Mouse (Mus musculus) neural tube, embryonic 11.5 days (tissue): ENCODE measurements at regions not wholly inside any gene's neighbourhood (a gene's known extent, or its start where the extent isn't known, plus 50 kb on each side); places are given as distances from the start of the nearest gene placed in this dataset.

ENCODE experiments used
- ATAC-seq: fragments of 200-750 bp; cut with Nextera tagmentation; 2 replicates; pipeline ENCODE4 v1.8.0; 2017; ENCODE audit warnings: moderate number of reproducible peaks, mild to moderate bottlenecking, moderate TSS enrichment, moderate library complexity; ENCODE audit not compliant: insufficient read depth, low FRiP score, low TSS enrichment
- DNase-seq: peaks from one replicate; pipeline ENCODE4 v3.0.0-alpha.2; 2015; ENCODE audit warnings: low spot score
- H3K27ac ChIP-seq: fragments of 300-500 bp; sonication (generic); 2 replicates; pipeline ENCODE4 v1.5.1; 2014; ENCODE audit warnings: low read depth, mild to moderate bottlenecking, low read length
- H3K27me3 ChIP-seq: fragments of 300-500 bp; sonication (generic); 2 replicates; pipeline ENCODE4 v1.6.1; 2014; ENCODE audit warnings: mild to moderate bottlenecking, low read length, mixed read lengths; ENCODE audit not compliant: control insufficient read depth, insufficient read depth
- H3K36me3 ChIP-seq: fragments of 300-500 bp; sonication (generic); 2 replicates; pipeline ENCODE4 v1.6.1; 2014; ENCODE audit warnings: mild to moderate bottlenecking, low read length, moderate library complexity, mixed read lengths; ENCODE audit not compliant: control insufficient read depth, insufficient read depth
- H3K4me1 ChIP-seq: fragments of 300-500 bp; sonication (generic); 2 replicates; pipeline ENCODE4 v1.6.1; 2014; ENCODE audit warnings: low read length, mixed read lengths; ENCODE audit not compliant: control insufficient read depth, insufficient read depth
- H3K4me2 ChIP-seq: fragments of 300-500 bp; sonication (generic); 2 replicates; pipeline ENCODE4 v1.6.1; 2014; ENCODE audit warnings: low read depth, mild to moderate bottlenecking, moderate library complexity
- H3K4me3 ChIP-seq: fragments of 300-500 bp; sonication (generic); 2 replicates; pipeline ENCODE4 v1.5.1; 2014; ENCODE audit warnings: low read depth, low read length
- H3K9ac ChIP-seq: fragments of 300-500 bp; sonication (generic); 2 replicates; pipeline ENCODE4 v1.6.1; 2014; ENCODE audit warnings: mild to moderate bottlenecking, low read length
- H3K9me3 ChIP-seq: fragments of 300-500 bp; sonication (generic); 2 replicates; pipeline ENCODE4 v1.6.1; 2016; ENCODE audit warnings: low read length; ENCODE audit not compliant: control insufficient read depth
- WGBS: fragments of 180-500 bp; shearing (Covaris S2); extraction: QIAGEN DNeasy Blood & Tissue Kit; methylation state at CpG from one replicate; pipeline ENCODE4 v1.1.7; 2014; 5-methylcytosine and 5-hydroxymethylcytosine counted together

GRCm38 (mm10) chr11:19246390-19247114, 227.8 kb upstream of the Meis1 start:
- WGBS, result 85% methylated on average over 11 of the region's 11 CpGs
- no peaks in the 10 kb centered on the region for H3K27me3 ChIP-seq
- H3K36me3 ChIP-seq, result no peaks in the 10 kb centered on the region
- ATAC-seq, result no peak
- no peak for DNase-seq
- H3K4me3 ChIP-seq, result no peak overlapping the region
- H3K9me3 ChIP-seq, result no peaks in the 10 kb centered on the region
- no peaks in the 10 kb centered on the region for H3K4me1 ChIP-seq
- no peak overlapping the region for H3K27ac ChIP-seq
- H3K4me2 ChIP-seq, result no peak overlapping the region
- no peak overlapping the region for H3K9ac ChIP-seq

- Histone ChIP-seq H3K27me3 (no peaks in the 10 kb centered on the region), H3K36me3 (no peaks in the 10 kb centered on the region), H3K9me3 (no peaks in the 10 kb centered on the region), H3K9ac (no peak overlapping the region), H3K27ac (no peak overlapping the region), H3K4me2 (no peak overlapping the region), H3K4me1 (no peaks in the 10 kb centered on the region), H3K4me3 (no peak overlapping the region)
- ATAC-seq (no peak), DNase-seq (no peak)
- WGBS, result 86% methylated on average over 5 of the region's 5 CpGs
These were observed 234.8 kb upstream of the Meis1 start for GRCm38 (mm10) chr11:19253605-19254004.

- H3K27ac ChIP-seq, result no peak overlapping the region
- 56% methylated on average over 4 of the region's 4 CpGs for WGBS
- H3K36me3 ChIP-seq, result no peaks in the 10 kb centered on the region
- no peak overlapping the region for H3K9ac ChIP-seq
- H3K27me3 ChIP-seq, result no peaks in the 10 kb centered on the region
- no peaks in the 10 kb centered on the region for H3K9me3 ChIP-seq
- ATAC-seq, result no peak
- H3K4me1 ChIP-seq, result no peaks in the 10 kb centered on the region
- no peak overlapping the region for H3K4me2 ChIP-seq
- DNase-seq, result no peak
- no peak overlapping the region for H3K4me3 ChIP-seq
These were observed 235.4 kb upstream of the Meis1 start for GRCm38 (mm10) chr11:19254183-19254582.

GRCm38 (mm10) chr11:19257549-19257948, 238.8 kb upstream of the Meis1 start:
- Histone ChIP-seq H3K4me1 (no peaks in the 10 kb centered on the region), H3K27me3 (no peaks in the 10 kb centered on the region), H3K4me2 (no peak overlapping the region), H3K36me3 (no peaks in the 10 kb centered on the region), H3K27ac (no peak overlapping the region), H3K9ac (no peak overlapping the region), H3K9me3 (no peaks in the 10 kb centered on the region), H3K4me3 (no peak overlapping the region)
- no peak for ATAC-seq
- no peak for DNase-seq
- WGBS, result 84% methylated on average over 4 of the region's 4 CpGs

- Histone ChIP-seq H3K36me3 (no peaks in the 10 kb centered on the region), H3K4me3 (no peak overlapping the region), H3K4me1 (no peaks in the 10 kb centered on the region), H3K27me3 (no peaks in the 10 kb centered on the region), H3K4me2 (no peak overlapping the region), H3K27ac (no peak overlapping the region), H3K9ac (no peak overlapping the region), H3K9me3 (no peaks in the 10 kb centered on the region)
- DNase-seq (no peak), ATAC-seq (no peak)
- 89% methylated on average over 4 of the region's 4 CpGs for WGBS
These were observed 244.0 kb upstream of the Meis1 start for GRCm38 (mm10) chr11:19262832-19263231.

- Histone ChIP-seq H3K4me2 (no peak overlapping the region), H3K27ac (no peak overlapping the region), H3K4me1 (no peaks in the 10 kb centered on the region), H3K27me3 (no peaks in the 10 kb centered on the region), H3K4me3 (no peak overlapping the region), H3K9me3 (no peaks in the 10 kb centered on the region), H3K9ac (no peak overlapping the region), H3K36me3 (no peaks in the 10 kb centered on the region)
- 84% methylated on average over 18 of the region's 18 CpGs for WGBS
- DNase-seq, result no peak
- ATAC-seq, result no peak
These were observed 246.2 kb upstream of the Meis1 start for GRCm38 (mm10) chr11:19264798-19265671.

GRCm38 (mm10) chr11:19265672-19265972, 246.8 kb upstream of the Meis1 start:
- 71% methylated on average over 3 of the region's 3 CpGs for WGBS
- Histone ChIP-seq H3K9ac (no peak overlapping the region), H3K4me1 (no peaks in the 10 kb centered on the region), H3K4me3 (no peak overlapping the region), H3K4me2 (no peak overlapping the region), H3K27ac (no peak overlapping the region), H3K27me3 (no peaks in the 10 kb centered on the region), H3K36me3 (no peaks in the 10 kb centered on the region), H3K9me3 (no peaks in the 10 kb centered on the region)
- DNase-seq, result no peak
- ATAC-seq, result no peak

- H3K4me1 ChIP-seq, result no peaks in the 10 kb centered on the region
- H3K27me3 ChIP-seq, result no peaks in the 10 kb centered on the region
- WGBS, result 88% methylated on average over 6 of the region's 6 CpGs
- H3K9me3 ChIP-seq, result no peaks in the 10 kb centered on the region
- no peak overlapping the region for H3K4me3 ChIP-seq
- no peak for ATAC-seq
- H3K27ac ChIP-seq, result no peak overlapping the region
- no peak overlapping the region for H3K9ac ChIP-seq
- no peak overlapping the region for H3K4me2 ChIP-seq
- H3K36me3 ChIP-seq, result no peaks in the 10 kb centered on the region
- DNase-seq, result no peak
These were observed 272.2 kb upstream of the Meis1 start for GRCm38 (mm10) chr11:19290971-19291370.

- no peaks in the 10 kb centered on the region for H3K27me3 ChIP-seq
- ATAC-seq (no peak), DNase-seq (no peak)
- H3K36me3 ChIP-seq, result no peaks in the 10 kb centered on the region
- H3K9me3 ChIP-seq, result no peaks in the 10 kb centered on the region
- no peak overlapping the region for H3K9ac ChIP-seq
- no peak overlapping the region for H3K4me2 ChIP-seq
- peaks cover 5% of the 10 kb centered on the region; the same call in 1 of the 2 replicates for H3K4me1 ChIP-seq
- WGBS, result 92% methylated on average over 1 of the region's 1 CpGs
- no peak overlapping the region for H3K4me3 ChIP-seq
- no peak overlapping the region for H3K27ac ChIP-seq
These were observed 280.6 kb upstream of the Meis1 start for GRCm38 (mm10) chr11:19299411-19299810.
